Mouse (Mus musculus): ENCODE results near the gene Ccdc157. TPM values are rescaled to one million over a fixed set of nuclear protein-coding genes. Genes with fewer than 3 reads are reported as not detected.

Ccdc157 gene
- 10.2 TPM for polyA plus RNA-seq (2014; fragmentation: Illumina TruSeq; extraction: RNeasy Lipid Tissue Mini Kit (QIAGEN cat#74804); ENCODE audit: low read depth, low replicate concordance)

GRCm38 (mm10) chr11:4159808-4160708, at the start of gene Ccdc157, which contains the start of gene Sf3a1:
Gene Ccdc157, minus strand, starts transcription at chr11:4160293.
Gene Sf3a1, plus strand, starts transcription at chr11:4160350.

GRCm38 (mm10) chr11:4186486-4187317, 26.6 kb upstream of the Ccdc157 start, which contains the start of gene Tbc1d10a:
Gene Tbc1d10a, plus strand, starts transcription at chr11:4186789.

DNA sequence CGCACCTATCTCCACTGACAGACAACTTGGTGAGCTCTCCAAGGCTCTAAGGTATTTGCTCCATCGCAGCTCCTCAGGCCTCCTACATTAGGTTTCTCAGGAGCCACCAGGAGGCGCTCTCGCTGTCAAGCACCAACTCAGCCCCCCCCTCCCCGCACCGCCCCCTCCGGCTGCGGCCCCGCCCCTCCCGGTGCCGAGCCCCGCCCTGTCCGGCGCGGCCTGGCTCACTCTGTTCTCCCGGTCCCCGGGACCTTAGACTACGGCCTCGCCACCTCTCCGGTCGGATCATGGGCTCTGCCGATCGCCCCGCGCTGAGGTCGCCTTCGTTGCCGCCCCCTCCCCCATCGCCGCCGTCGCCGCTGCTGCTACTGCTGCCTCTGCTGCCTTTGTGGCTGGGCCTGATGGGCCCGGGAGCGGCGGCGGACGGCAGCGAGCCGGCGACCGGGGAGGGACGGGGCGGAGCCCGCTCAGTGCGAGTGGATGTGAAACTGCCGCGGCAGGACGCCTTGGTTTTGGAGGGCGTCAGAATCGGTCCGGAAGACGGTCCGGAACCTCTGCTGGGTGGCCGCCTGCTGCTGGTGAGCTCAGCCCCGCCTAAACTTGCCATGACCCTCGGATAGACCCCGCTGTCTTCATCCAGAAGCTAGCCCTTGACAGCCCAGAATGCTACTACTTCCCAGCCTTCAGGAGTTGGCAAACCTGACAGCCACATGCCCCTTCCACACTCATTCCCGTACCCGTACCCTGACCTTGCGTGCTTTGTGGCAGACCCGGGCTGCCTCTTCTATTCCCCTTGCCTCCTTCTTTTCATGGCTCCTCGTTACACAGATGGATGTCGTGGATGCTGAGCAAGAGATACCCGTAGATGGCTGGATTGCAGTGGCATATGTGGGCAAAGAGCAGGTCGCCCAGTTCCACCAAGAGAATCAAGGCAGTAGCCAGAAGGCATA, 24.8 kb downstream of the Ccdc157 start, which contains the start of gene Rnf215:
Rnf215 (plus strand) TSS at position 217 of the 950 bp plus-strand sequence.

GRCm38 (mm10) chr11:4122742-4123579, 37.1 kb downstream of the Ccdc157 start, which contains the start of gene Sec14l2:
Gene Sec14l2, minus strand, starts transcription at chr11:4123415.

DNA sequence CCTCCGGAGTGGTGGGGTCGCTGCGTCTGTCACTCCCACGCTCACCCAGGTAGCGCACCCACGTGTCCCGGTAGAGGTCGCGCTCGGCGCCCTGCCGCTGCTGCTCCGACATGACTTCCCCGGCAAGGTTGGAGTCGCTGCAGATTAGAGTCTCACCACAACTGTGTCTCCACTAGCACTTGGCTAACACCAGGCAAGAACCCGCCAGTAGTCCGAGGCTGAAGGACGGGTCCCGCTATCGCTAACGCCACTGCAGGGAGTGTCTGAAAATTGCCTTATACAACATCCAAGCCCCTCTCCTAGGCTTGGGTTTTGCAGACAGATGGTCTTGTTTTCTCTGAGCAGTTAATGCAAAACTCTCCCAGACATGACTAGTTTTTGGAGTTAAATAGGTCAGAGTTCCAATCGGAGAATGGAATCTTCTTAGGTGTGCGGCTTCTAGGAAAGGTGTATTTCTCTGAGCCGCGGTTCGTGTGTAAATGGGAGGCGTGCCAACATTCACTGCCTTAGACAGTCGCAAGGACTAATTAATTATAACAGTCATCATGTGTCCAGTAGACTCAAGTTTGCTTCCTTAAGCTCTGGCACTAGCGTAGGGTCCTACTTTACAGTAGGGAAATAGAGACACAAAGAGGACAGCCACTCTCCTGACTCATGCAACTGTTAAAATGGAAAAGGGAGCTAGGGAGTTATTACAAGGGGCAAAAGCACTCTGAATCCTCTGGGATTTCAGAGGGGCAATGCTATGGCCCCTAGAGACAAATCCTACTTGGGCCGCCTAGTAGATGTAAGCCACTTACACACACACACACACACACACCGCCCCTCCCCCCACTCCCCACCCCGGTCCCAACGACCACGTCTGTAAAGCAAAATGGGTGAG, 64.7 kb downstream of the Ccdc157 start, which contains the start of gene Mtfp1:
Mtfp1 (minus strand) TSS at position 275 of the 883 bp plus-strand sequence.

Other genes starting within 250 kb of the Ccdc157 start
- not detected for gene Slc35e4, start 245.6 kb downstream of the Ccdc157 start, polyA plus RNA-seq (2014; fragmentation: Illumina TruSeq; extraction: RNeasy Lipid Tissue Mini Kit (QIAGEN cat#74804); ENCODE audit: low read depth, low replicate concordance)
- gene Tcn2, start 228.1 kb downstream of the Ccdc157 start, polyA plus RNA-seq (2014; fragmentation: Illumina TruSeq; extraction: RNeasy Lipid Tissue Mini Kit (QIAGEN cat#74804); ENCODE audit: low read depth, low replicate concordance) = 0.98 TPM
- gene Pes1, start 196.3 kb downstream of the Ccdc157 start, polyA plus RNA-seq (2014; fragmentation: Illumina TruSeq; extraction: RNeasy Lipid Tissue Mini Kit (QIAGEN cat#74804); ENCODE audit: low read depth, low replicate concordance) = 35.2 TPM
- 0.63 TPM for gene 4930556J24Rik, start 183.5 kb downstream of the Ccdc157 start, polyA plus RNA-seq (2014; fragmentation: Illumina TruSeq; extraction: RNeasy Lipid Tissue Mini Kit (QIAGEN cat#74804); ENCODE audit: low read depth, low replicate concordance)
- not detected for gene Gal3st1, start 176.7 kb downstream of the Ccdc157 start, polyA plus RNA-seq (2014; fragmentation: Illumina TruSeq; extraction: RNeasy Lipid Tissue Mini Kit (QIAGEN cat#74804); ENCODE audit: low read depth, low replicate concordance)
- gene Sec14l4, start 128.8 kb downstream of the Ccdc157 start, polyA plus RNA-seq (2014; fragmentation: Illumina TruSeq; extraction: RNeasy Lipid Tissue Mini Kit (QIAGEN cat#74804); ENCODE audit: low read depth, low replicate concordance) = 0.64 TPM
- gene Sec14l3, start 95.5 kb downstream of the Ccdc157 start, polyA plus RNA-seq (2014; fragmentation: Illumina TruSeq; extraction: RNeasy Lipid Tissue Mini Kit (QIAGEN cat#74804); ENCODE audit: low read depth, low replicate concordance) = 0.64 TPM
- 3.5 TPM for gene Mtfp1, start 64.8 kb downstream of the Ccdc157 start, polyA plus RNA-seq (2014; fragmentation: Illumina TruSeq; extraction: RNeasy Lipid Tissue Mini Kit (QIAGEN cat#74804); ENCODE audit: low read depth, low replicate concordance)
- 1.4 TPM for gene Sec14l2, start 36.9 kb downstream of the Ccdc157 start, polyA plus RNA-seq (2014; fragmentation: Illumina TruSeq; extraction: RNeasy Lipid Tissue Mini Kit (QIAGEN cat#74804); ENCODE audit: low read depth, low replicate concordance)
- 0.78 TPM for gene Rnf215, start 25.1 kb downstream of the Ccdc157 start, polyA plus RNA-seq (2014; fragmentation: Illumina TruSeq; extraction: RNeasy Lipid Tissue Mini Kit (QIAGEN cat#74804); ENCODE audit: low read depth, low replicate concordance)
- gene Sf3a1, start 57 bp upstream of the Ccdc157 start, polyA plus RNA-seq (2014; fragmentation: Illumina TruSeq; extraction: RNeasy Lipid Tissue Mini Kit (QIAGEN cat#74804); ENCODE audit: low read depth, low replicate concordance) = 19.3 TPM
- not detected for gene Tbc1d10a, start 26.5 kb upstream of the Ccdc157 start, polyA plus RNA-seq (2014; fragmentation: Illumina TruSeq; extraction: RNeasy Lipid Tissue Mini Kit (QIAGEN cat#74804); ENCODE audit: low read depth, low replicate concordance)
- 0.13 TPM for gene Castor1, start 57.9 kb upstream of the Ccdc157 start, polyA plus RNA-seq (2014; fragmentation: Illumina TruSeq; extraction: RNeasy Lipid Tissue Mini Kit (QIAGEN cat#74804); ENCODE audit: low read depth, low replicate concordance)
- not detected for gene Osm, start 76.1 kb upstream of the Ccdc157 start, polyA plus RNA-seq (2014; fragmentation: Illumina TruSeq; extraction: RNeasy Lipid Tissue Mini Kit (QIAGEN cat#74804); ENCODE audit: low read depth, low replicate concordance)
- gene Lif, start 97.3 kb upstream of the Ccdc157 start, polyA plus RNA-seq (2014; fragmentation: Illumina TruSeq; extraction: RNeasy Lipid Tissue Mini Kit (QIAGEN cat#74804); ENCODE audit: low read depth, low replicate concordance) = 0.06 TPM

All from testis, adult 10 weeks (tissue).